Mouse (Mus musculus) spleen, adult 2 months (tissue): ENCODE measurements at regions not wholly inside any gene's neighbourhood (a gene's known extent, or its start where the extent isn't known, plus 50 kb on each side); places are given as distances from the start of the nearest gene placed in this dataset.

Experiments used
- DNase-seq, 2 experiments: peaks; one replicate each; pipeline versions ENCODE4 v3.0.0 to v3.0.0-alpha.2; 2012 to 2021; ENCODE audit warnings: low spot score in 2 of 2, low read depth in 1 of 2
- H3K27ac ChIP-seq: fragments of 200-500 bp; 2 replicates; pipeline ENCODE4 v1.5.1; 2012; ENCODE audit warnings: low read length, inconsistent platforms; ENCODE audit not compliant: insufficient read depth
- H3K27me3 ChIP-seq: fragments of 200-500 bp; 2 replicates; pipeline ENCODE4 v1.6.1; 2012; ENCODE audit warnings: mild to moderate bottlenecking, moderate library complexity, low read length, inconsistent platforms; ENCODE audit not compliant: control insufficient read depth, insufficient read depth
- H3K36me3 ChIP-seq: fragments of 200-500 bp; 2 replicates; pipeline ENCODE4 v1.6.1; 2012; ENCODE audit warnings: mild to moderate bottlenecking, low read length, inconsistent platforms; ENCODE audit not compliant: control insufficient read depth, insufficient read depth
- H3K4me1 ChIP-seq: fragments of 200-500 bp; 2 replicates; pipeline ENCODE4 v1.6.1; 2011; ENCODE audit warnings: inconsistent platforms; ENCODE audit not compliant: control insufficient read depth, insufficient read depth, insufficient read length
- H3K4me3 ChIP-seq: fragments of 200-500 bp; 2 replicates; pipeline ENCODE4 v1.5.1; 2011; ENCODE audit warnings: mild to moderate bottlenecking, inconsistent platforms; ENCODE audit not compliant: insufficient read depth, insufficient read length; ENCODE audit errors: extremely low read depth
- CTCF ChIP-seq: fragments of 200-500 bp; IDR thresholded peaks from 2 replicates; pipeline ENCODE4 v1.5.1; 2011; ENCODE audit warnings: mild to moderate bottlenecking, inconsistent platforms; ENCODE audit not compliant: insufficient read depth, insufficient read length, insufficient replicate concordance; ENCODE audit errors: extremely low read depth
- POLR2A ChIP-seq: fragments of 200-500 bp; IDR thresholded peaks from 2 replicates; pipeline ENCODE4 v1.6.1; 2011; ENCODE audit warnings: low read depth, low read length, inconsistent platforms
- WGBS: fragments of 180-500 bp; shearing (Covaris S2); methylation state at CpG from one replicate; pipeline ENCODE4 v1.1.7; 2018; 5-methylcytosine and 5-hydroxymethylcytosine counted together

GRCm38 (mm10) chr17:79497629-79498028 lies 114.0 kb upstream of the Rmdn2 start:
- no peaks in the 10 kb centered on the region for H3K36me3 ChIP-seq
- DNase-seq: no peak
- no peak for TF ChIP-seq CTCF
- no peak for TF ChIP-seq POLR2A
- no peaks in the 10 kb centered on the region for H3K27me3 ChIP-seq
- no peak overlapping the region for H3K4me3 ChIP-seq
- no peaks in the 10 kb centered on the region for H3K4me1 ChIP-seq
- 92% methylated on average over 4 of the region's 4 CpGs for WGBS
- H3K27ac ChIP-seq: no peak overlapping the region

GRCm38 (mm10) chr17:79498321-79498720 lies 113.3 kb upstream of the Rmdn2 start:
- Histone ChIP-seq H3K27me3 (no peaks in the 10 kb centered on the region), H3K4me1 (no peaks in the 10 kb centered on the region), H3K36me3 (no peaks in the 10 kb centered on the region), H3K4me3 (no peak overlapping the region), H3K27ac (no peak overlapping the region)
- WGBS: 96% methylated on average over 9 of the region's 9 CpGs
- TF ChIP-seq CTCF: no peak
- TF ChIP-seq POLR2A: no peak
- DNase-seq: no peak

GRCm38 (mm10) chr17:79501031-79501474 lies 110.6 kb upstream of the Rmdn2 start:
- DNase-seq: no peak
- Histone ChIP-seq H3K27me3 (no peaks in the 10 kb centered on the region), H3K4me1 (no peaks in the 10 kb centered on the region), H3K27ac (no peak overlapping the region), H3K4me3 (no peak overlapping the region), H3K36me3 (no peaks in the 10 kb centered on the region)
- WGBS: 90% methylated on average over 1 of the region's 1 CpGs
- TF ChIP-seq CTCF (no peak), POLR2A (no peak)

DNA sequence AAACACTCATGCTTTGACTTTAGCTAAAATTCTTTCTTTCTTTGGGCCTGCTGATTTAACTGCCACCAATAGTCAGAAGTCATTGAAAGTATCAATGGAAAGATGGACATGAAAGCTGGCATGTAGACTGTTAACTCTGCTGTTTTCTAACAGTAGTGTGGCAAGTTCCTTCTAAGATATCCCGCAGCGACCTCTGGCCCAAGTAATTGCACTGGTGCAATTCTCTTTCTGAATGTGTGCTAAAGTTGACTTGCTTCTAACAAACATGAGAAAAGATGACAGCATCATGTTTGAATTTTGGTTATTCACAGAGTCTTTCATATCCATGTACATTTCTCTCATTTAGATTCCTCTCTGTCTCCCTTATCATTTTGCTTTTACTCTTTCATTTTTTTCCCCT lies 109.7 kb upstream of the Rmdn2 start:
- no peaks in the 10 kb centered on the region for H3K4me1 ChIP-seq
- TF ChIP-seq CTCF: no peak
- no peak for TF ChIP-seq POLR2A
- no peak overlapping the region for H3K4me3 ChIP-seq
- no peak overlapping the region for H3K27ac ChIP-seq
- WGBS: 89% methylated on average over 2 of the region's 2 CpGs
- no peak for DNase-seq
- no peaks in the 10 kb centered on the region for H3K27me3 ChIP-seq
- no peaks in the 10 kb centered on the region for H3K36me3 ChIP-seq

GRCm38 (mm10) chr17:79503037-79503436 lies 108.6 kb upstream of the Rmdn2 start:
- DNase-seq: no peak
- no peaks in the 10 kb centered on the region for H3K36me3 ChIP-seq
- H3K4me3 ChIP-seq: no peak overlapping the region
- 95% methylated on average over 2 of the region's 2 CpGs for WGBS
- no peak overlapping the region for H3K27ac ChIP-seq
- no peak for TF ChIP-seq CTCF
- no peaks in the 10 kb centered on the region for H3K4me1 ChIP-seq
- no peaks in the 10 kb centered on the region for H3K27me3 ChIP-seq

DNA sequence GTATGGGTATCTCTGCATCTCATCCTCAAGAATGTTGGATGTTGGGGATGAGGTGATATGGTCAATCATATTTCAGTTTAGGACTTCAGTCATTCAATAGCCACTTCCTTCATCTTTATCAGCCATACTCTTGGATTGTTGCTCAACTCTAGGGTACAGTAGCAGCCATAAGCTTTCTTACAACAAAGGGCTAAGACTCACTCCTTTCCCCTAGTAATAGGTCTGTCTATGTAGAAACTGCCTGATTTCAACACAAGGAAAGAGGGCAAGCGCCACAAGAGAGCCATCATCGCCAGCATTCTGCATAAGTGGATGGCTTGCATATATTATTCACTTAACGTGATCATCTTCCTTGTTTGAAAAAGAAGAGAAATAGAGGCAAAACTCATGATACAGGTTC lies 107.5 kb upstream of the Rmdn2 start:
- H3K36me3 ChIP-seq: no peaks in the 10 kb centered on the region
- WGBS: 87% methylated on average over 3 of the region's 3 CpGs
- DNase-seq: no peak

GRCm38 (mm10) chr17:79505565-79505964 lies 106.1 kb upstream of the Rmdn2 start:
- Histone ChIP-seq H3K4me3 (no peak overlapping the region), H3K4me1 (no peaks in the 10 kb centered on the region), H3K36me3 (no peaks in the 10 kb centered on the region), H3K27me3 (no peaks in the 10 kb centered on the region), H3K27ac (no peak overlapping the region)
- 94% methylated on average over 1 of the region's 1 CpGs for WGBS
- TF ChIP-seq CTCF: no peak
- TF ChIP-seq POLR2A: no peak
- DNase-seq: no peak

More for the DNA sequence above, 107.5 kb upstream of the Rmdn2 start:
- no peaks in the 10 kb centered on the region for H3K27me3 ChIP-seq
- H3K27ac ChIP-seq: no peak overlapping the region
- H3K4me1 ChIP-seq: no peaks in the 10 kb centered on the region
- H3K4me3 ChIP-seq: no peak overlapping the region
- TF ChIP-seq CTCF (no peak), POLR2A (no peak)

DNA sequence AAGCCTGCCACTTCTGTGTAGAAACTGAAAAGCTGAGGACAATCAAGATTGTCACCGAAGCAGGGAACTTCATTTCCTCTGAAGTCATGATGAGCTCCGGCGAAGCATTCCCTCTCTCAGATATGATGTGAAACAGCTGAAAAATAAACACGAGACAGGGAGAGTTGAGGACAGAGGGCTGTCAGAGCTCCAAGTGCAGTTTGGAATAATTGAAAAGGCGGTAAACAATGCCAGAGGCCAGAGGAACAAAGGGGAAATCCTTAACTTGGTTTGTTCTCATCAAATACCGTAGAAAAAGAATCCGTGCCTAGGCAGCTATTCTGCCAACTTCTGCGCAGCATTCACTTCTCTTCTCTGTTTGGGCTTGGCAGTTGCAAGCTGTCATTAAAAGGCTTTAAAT lies 102.4 kb upstream of the Rmdn2 start:
- no peak for DNase-seq
- 82% methylated on average over 8 of the region's 8 CpGs for WGBS

More for the DNA sequence above, 102.4 kb upstream of the Rmdn2 start:
- Histone ChIP-seq H3K27me3 (no peaks in the 10 kb centered on the region), H3K27ac (no peak overlapping the region), H3K4me1 (no peaks in the 10 kb centered on the region), H3K36me3 (no peaks in the 10 kb centered on the region), H3K4me3 (no peak overlapping the region)
- TF ChIP-seq POLR2A (no peak), CTCF (no peak)
